Mouse (Mus musculus) limb, embryonic 10.5 days (tissue): ENCODE measurements around the gene 4930430F08Rik. TPM values are rescaled to one million over a fixed set of nuclear protein-coding genes. Genes with fewer than 3 reads are reported as not detected.

Source experiments
- DNase-seq: peaks from one replicate; pipeline ENCODE4 v3.0.0-alpha.2; 2017; ENCODE audit warnings: low spot score
- H3K27ac ChIP-seq: fragments of 300-500 bp; sonication (generic); 2 replicates; pipeline ENCODE4 v1.5.1; 2016; ENCODE audit warnings: mild to moderate bottlenecking
- H3K27me3 ChIP-seq: fragments of 300-500 bp; sonication (generic); 2 replicates; pipeline ENCODE4 v1.6.1; 2016; ENCODE audit warnings: low read depth, mild to moderate bottlenecking; ENCODE audit not compliant: poor library complexity, severe bottlenecking
- H3K36me3 ChIP-seq: fragments of 300-500 bp; sonication (generic); 2 replicates; pipeline ENCODE4 v1.6.1; 2016; ENCODE audit warnings: mild to moderate bottlenecking, moderate library complexity
- H3K4me1 ChIP-seq: fragments of 300-500 bp; sonication (generic); 2 replicates; pipeline ENCODE4 v1.6.1; 2016
- H3K4me3 ChIP-seq: fragments of 300-500 bp; sonication (generic); 2 replicates; pipeline ENCODE4 v1.5.1; 2016; ENCODE audit warnings: mild to moderate bottlenecking, moderate library complexity
- H3K9me3 ChIP-seq: fragments of 300-500 bp; sonication (generic); replicated peaks from 2 replicates; pipeline ENCODE4 v1.6.1; 2016; ENCODE audit warnings: mild to moderate bottlenecking
- WGBS: fragments of 180-500 bp; shearing (Covaris S2); methylation state at CpG from one replicate; pipeline ENCODE4 v1.1.7; 2016; 5-methylcytosine and 5-hydroxymethylcytosine counted together
- polyA plus RNA-seq: library from polyadenylated mRNA; unstranded; fragments of >200 nt; fragmentation: Nextera tagmentation; extraction: Ambion mirVana; gene quantifications from 2 replicates; pipeline ENCODE4 v1.2.1, GENCODE M21; 2016

Gene 4930430F08Rik
- 7.1 and 7.7 TPM in 2 replicates for polyA plus RNA-seq

DNA sequence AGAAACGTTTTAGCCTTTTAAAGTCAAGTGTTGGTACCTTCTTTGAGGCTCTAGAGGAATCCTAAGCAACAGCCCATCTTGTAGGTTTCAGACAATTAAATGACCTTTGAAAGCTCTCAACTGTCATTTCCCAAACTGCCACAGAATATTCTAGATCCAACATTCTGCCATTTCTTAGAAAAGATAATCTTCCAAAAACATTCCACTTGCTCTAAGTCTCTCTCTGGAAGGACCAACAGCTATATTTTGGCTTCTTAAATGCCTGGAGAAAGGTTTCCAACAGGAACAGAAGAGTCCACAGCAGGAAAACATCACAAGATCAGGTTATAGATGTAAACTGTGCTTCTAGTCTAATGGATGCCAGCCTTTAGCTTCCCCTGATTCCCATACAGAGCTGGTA, at the start of gene 4930430F08Rik, which contains the start of gene 1700017N19Rik:
Gene 4930430F08Rik, minus strand, starts transcription at position 101 of the 400 bp plus-strand sequence.
Gene 1700017N19Rik, plus strand, starts transcription at position 162 of the 400 bp plus-strand sequence.
- DNase-seq, result no peak
- 87% methylated on average over 1 of the region's 1 CpGs for WGBS
- H3K9me3 ChIP-seq, result no peaks in the 10 kb centered on the region
- no peak within 1 kb of the TSS for H3K27ac ChIP-seq
- no peaks in the 10 kb centered on the region for H3K36me3 ChIP-seq
- H3K4me3 ChIP-seq, result peak within 1 kb of the TSS; percentile 77
- no peaks in the 10 kb centered on the region for H3K27me3 ChIP-seq
- peaks cover 8% of the 10 kb centered on the region; the same call in 1 of the 2 replicates for H3K4me1 ChIP-seq

DNA sequence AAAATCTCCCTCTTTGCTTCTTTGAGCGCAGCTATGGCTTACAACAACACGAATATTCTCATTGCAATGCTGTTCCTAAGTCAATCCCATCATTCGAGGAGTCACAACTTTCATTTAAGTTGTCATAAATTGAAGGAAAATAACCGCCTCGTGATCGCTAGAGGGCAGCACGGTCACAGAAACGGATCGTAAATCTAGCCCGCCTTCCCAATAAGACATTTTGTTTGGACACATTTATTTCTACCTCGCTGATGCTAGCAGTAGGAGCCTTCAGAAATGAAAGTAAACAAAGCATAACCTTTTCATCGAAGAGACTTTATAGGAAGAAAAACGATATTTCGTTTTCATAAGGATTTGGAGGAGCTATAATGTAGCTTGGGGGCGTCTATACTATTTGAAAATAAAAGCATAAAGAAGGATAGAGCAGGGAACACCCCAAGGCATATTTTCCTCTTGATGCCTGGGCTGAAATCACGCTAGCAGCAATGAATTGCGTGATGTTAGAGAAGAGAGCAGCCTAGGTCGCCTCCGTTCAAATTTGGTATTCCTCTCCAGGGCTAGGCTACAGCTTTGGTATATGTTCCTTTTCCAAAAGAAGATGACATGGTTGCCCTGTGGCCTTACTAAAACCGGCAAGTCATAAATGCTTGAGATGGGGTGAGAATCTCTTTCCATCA, 39.7 kb upstream of the 4930430F08Rik start:
- no peak overlapping the region for H3K27ac ChIP-seq
- H3K36me3 ChIP-seq, result no peaks in the 10 kb centered on the region
- no peak overlapping the region for H3K4me3 ChIP-seq
- WGBS, result 34% methylated on average over 20 of the region's 20 CpGs
- H3K4me1 ChIP-seq, result no peaks in the 10 kb centered on the region
- no peaks in the 10 kb centered on the region for H3K9me3 ChIP-seq
- H3K27me3 ChIP-seq, result no peaks in the 10 kb centered on the region
- DNase-seq, result peak; percentile 63

DNA sequence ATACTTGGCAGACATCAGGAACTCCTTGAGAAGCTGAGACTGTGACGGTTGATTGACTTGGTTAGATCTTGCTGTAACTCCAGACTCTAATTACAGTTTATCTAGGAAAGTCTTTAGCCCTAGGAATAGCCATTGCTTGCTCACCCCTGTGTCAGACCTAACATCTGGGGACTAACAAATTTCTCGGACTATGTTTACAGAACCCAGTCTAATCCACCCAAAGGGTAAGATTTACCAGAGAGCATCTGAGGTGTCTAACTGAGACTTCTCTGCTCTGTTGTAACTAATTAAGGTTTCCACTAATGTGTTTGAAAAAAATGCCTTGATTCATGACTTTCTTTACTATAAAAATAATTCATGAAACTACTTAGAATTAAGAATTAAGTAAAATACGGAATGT, 32.3 kb upstream of the 4930430F08Rik start:
- Histone ChIP-seq H3K4me3 (no peak overlapping the region), H3K27ac (no peak overlapping the region), H3K9me3 (no peaks in the 10 kb centered on the region), H3K27me3 (no peaks in the 10 kb centered on the region), H3K36me3 (no peaks in the 10 kb centered on the region), H3K4me1 (0 out of 2 replicates have a peak, but pooled peaks cover 3% of the 10 kb centered on the region)
- no peak for DNase-seq
- 84% methylated on average over 3 of the region's 3 CpGs for WGBS

DNA sequence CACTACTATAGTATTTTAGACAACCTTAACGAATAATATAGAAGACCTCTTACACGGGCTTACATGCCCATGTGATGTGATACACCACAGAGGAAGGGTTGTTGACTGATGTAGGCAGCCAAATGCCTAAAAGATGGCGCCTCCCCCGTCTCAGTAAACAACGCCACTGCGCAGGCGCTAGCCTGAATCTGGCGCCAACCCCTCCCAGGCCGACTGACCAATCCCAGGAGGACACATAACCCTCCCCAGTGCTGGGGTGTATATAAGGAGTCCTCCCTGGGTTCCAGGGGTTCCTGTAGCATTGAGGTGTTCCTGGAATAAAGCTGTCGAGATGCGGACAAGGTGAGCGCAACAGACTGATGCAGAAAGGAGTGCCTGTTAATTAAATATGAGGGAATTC, 29.8 kb upstream of the 4930430F08Rik start:
- H3K27ac ChIP-seq, result no peak overlapping the region
- no peak overlapping the region for H3K4me3 ChIP-seq
- H3K27me3 ChIP-seq, result no peaks in the 10 kb centered on the region
- H3K36me3 ChIP-seq, result no peaks in the 10 kb centered on the region
- 95% methylated on average over 12 of the region's 12 CpGs for WGBS
- H3K4me1 ChIP-seq, result 0 out of 2 replicates have a peak, but pooled peaks cover 3% of the 10 kb centered on the region
- no peaks in the 10 kb centered on the region for H3K9me3 ChIP-seq
- DNase-seq, result no peak

DNA sequence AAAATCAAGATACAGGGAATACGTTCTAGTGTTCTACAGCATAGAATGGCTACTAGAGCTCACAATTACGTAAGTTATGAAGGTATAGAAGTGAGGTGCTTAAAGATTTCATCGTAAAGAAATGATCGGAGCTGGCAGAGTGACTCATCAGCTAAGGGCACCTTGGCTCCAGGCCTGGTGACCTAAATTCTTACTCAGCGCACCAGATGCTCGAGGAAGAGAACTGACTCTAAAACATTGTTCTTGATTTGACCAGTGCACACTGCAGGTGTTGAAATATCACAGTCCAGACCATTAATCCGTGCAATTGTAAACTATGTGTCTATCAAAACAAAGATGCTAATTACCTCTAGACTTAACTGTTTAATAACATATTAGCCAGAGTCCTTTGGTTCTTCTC, 29.3 kb upstream of the 4930430F08Rik start:
- Histone ChIP-seq H3K9me3 (no peaks in the 10 kb centered on the region), H3K36me3 (no peaks in the 10 kb centered on the region), H3K4me3 (no peak overlapping the region), H3K4me1 (0 out of 2 replicates have a peak, but pooled peaks cover 3% of the 10 kb centered on the region), H3K27ac (no peak overlapping the region), H3K27me3 (no peaks in the 10 kb centered on the region)
- no peak for DNase-seq
- WGBS, result 93% methylated on average over 7 of the region's 7 CpGs

DNA sequence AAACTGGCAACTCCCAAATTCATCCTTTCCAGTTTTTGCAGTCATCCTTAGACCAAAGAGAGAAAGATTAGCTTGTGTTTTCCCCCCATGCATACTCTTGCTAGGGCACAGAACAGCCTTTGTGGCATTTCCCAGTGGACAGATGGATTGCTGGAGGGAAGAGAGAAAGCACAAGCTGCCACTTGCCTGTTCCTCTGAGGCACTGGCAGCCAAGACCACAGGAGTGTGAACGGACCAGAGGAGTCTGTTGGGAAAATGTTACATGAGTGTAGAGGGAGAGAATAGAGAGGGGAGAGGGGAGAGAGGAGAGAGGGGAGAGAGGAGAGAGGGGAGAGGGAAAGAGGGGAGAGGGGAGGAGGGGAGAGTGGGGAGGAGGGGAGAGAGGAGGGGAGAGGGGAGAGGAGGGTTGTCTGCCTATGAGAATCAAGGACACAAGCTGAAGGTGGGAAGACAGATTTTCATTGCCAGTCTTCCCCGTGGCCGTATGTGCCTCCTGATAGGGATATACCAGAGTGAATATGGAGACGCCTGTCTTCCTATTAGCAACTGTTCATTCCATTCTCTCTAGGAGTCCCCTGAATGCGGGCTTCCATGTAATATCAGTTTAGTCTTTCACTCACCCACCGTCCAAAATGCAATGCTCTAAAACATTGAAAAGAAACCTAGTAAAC, 27.1 kb upstream of the 4930430F08Rik start:
- Histone ChIP-seq H3K4me3 (no peak overlapping the region), H3K9me3 (no peaks in the 10 kb centered on the region), H3K4me1 (0 out of 2 replicates have a peak, but pooled peaks cover 3% of the 10 kb centered on the region), H3K36me3 (no peaks in the 10 kb centered on the region), H3K27ac (no peak overlapping the region), H3K27me3 (no peaks in the 10 kb centered on the region)
- no peak for DNase-seq
- WGBS, result 75% methylated on average over 6 of the region's 6 CpGs

DNA sequence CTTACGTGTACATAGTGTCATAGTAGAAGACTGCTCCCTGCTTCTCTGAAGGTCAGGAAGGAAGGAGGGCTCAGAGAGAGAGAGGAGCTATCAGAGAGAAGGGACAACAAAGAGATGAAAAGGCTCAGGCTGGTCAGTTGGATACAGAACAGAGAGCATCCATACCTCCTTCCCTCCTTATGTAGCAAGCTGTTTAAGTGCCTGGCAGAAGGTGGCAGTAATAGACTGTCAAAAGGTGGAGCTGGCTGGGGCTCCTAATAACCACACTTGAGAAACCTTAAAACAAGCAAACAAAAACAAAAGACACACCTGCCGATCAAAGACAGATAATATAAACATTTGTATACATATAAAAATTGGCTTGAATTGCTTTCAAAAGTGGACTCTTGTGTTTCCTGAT, 14.0 kb upstream of the 4930430F08Rik start:
- H3K4me1 ChIP-seq, result no peaks in the 10 kb centered on the region
- WGBS, result 76% methylated on average over 2 of the region's 2 CpGs
- no peaks in the 10 kb centered on the region for H3K27me3 ChIP-seq
- H3K27ac ChIP-seq, result no peak overlapping the region
- H3K9me3 ChIP-seq, result no peaks in the 10 kb centered on the region
- no peaks in the 10 kb centered on the region for H3K36me3 ChIP-seq
- no peak overlapping the region for H3K4me3 ChIP-seq
- no peak for DNase-seq

DNA sequence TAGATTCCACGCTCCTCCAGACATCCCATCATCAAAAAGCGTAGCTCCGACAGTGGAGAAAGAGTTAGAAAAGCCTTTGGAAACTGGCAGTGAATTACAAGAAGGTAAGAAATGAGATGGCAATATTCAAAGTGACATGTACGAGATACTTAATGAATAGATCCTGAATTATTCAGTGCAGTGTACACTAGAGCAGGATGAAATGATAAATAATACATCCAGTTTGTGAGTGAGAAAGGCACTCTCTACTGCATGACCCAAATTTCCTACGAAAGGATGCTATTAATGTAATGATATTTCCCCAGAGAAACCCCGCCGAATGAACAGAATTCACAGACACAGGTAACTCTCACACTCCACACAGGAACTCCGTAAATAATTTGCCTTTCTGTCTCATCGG, 13.3 kb upstream of the 4930430F08Rik start:
- no peaks in the 10 kb centered on the region for H3K4me1 ChIP-seq
- H3K27me3 ChIP-seq, result no peaks in the 10 kb centered on the region
- H3K36me3 ChIP-seq, result no peaks in the 10 kb centered on the region
- H3K4me3 ChIP-seq, result no peak overlapping the region
- H3K27ac ChIP-seq, result no peak overlapping the region
- WGBS, result 93% methylated on average over 9 of the region's 9 CpGs
- no peak for DNase-seq
- H3K9me3 ChIP-seq, result no peaks in the 10 kb centered on the region

DNA sequence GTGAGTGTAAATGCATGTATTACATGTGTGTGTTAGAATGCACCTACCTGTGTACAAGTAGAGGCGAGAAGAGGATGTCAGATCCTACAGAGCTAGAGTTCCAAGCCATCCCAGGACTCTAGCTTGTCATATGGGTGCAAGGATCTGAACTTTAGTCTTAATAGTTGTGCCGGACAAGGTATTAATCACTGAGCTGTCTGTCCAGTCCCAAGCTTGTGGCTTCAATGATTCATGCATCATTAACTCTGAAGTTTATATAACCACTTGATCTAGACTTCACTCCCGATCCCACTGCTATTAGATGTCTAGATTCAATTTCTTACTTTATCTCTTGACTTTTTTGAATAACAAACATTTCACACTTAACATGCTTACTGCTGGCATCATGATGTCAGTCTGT, 8.1 kb upstream of the 4930430F08Rik start:
- no peak for DNase-seq
- Histone ChIP-seq H3K27me3 (no peaks in the 10 kb centered on the region), H3K4me1 (no peaks in the 10 kb centered on the region), H3K4me3 (no peak overlapping the region), H3K36me3 (no peaks in the 10 kb centered on the region), H3K9me3 (no peaks in the 10 kb centered on the region), H3K27ac (no peak overlapping the region)
- 90% methylated on average over 3 of the region's 3 CpGs for WGBS

DNA sequence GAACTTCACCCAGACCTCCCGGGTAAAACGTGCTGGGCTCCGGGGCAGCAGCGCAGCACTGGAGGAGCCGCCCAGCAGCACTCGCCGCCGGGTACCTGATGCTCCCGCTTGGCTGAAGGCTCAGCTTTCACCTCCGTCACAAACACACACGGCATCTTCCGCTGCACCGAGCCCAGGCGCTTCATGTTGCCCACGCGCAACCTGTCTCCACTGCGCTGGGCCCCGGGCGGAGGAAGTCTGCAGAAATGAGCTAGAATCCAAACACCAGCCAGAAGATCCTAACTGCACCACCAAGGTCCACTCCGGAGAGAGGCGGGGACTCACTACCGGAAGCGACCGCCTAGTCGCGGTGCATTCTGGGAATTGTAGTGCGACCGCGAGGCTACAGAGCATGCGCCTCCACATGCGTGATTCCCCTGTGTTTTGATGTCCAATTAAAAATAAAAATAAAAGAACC, 1.3 kb downstream of the 4930430F08Rik start:
- H3K36me3 ChIP-seq, result peaks cover 4% of the 10 kb centered on the region
- H3K4me3 ChIP-seq, result peak overlapping the region; percentile 77
- H3K9me3 ChIP-seq, result no peaks in the 10 kb centered on the region
- H3K4me1 ChIP-seq, result peaks cover 8% of the 10 kb centered on the region; the same call in 1 of the 2 replicates
- DNase-seq, result peak; percentile 92
- peak overlapping the region; percentile 85 for H3K27ac ChIP-seq
- under 1% methylated on average over 31 of the region's 31 CpGs for WGBS
- no peaks in the 10 kb centered on the region for H3K27me3 ChIP-seq

DNA sequence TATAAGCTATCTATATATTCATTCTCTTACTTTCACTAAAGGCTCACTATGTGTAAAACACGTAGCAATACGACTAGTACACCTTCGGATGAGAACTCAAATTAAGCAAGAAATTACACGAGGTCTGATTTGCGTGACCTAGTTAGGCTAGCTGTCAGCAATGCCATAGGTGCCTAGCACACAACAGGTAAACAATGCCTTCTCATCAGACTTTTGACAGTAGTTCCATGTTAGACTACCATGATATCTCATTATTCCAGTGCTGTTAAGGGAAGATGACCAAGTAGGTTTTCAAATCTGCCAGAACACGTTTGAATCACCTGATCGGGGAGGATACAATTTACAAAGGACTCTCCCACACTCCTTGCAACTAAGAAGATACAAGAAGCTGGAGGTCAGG, 1.7 kb downstream of the 4930430F08Rik start:
- 52% methylated on average over 7 of the region's 7 CpGs for WGBS
- no peak for DNase-seq

DNA sequence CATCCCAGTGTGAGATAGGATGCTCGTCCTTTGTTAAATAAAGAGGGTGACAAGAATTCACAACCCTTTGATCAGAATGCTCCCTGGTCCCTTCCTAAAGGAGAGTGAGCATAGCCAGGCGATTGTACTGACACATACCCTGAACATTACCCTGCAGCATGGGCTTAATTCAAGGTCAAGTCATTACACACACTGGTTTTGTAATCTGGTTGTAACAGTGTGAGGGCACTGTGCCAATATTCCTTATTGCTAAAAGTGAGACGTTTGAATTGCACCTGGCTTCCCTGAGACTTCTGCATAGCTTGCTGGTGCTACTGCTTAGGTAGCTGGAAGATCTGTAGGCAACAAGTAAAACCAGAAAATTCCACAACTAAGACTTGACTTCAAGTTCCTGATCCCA, 6.0 kb downstream of the 4930430F08Rik start:
- Histone ChIP-seq H3K4me3 (no peak overlapping the region), H3K27me3 (no peaks in the 10 kb centered on the region), H3K36me3 (peaks cover 5% of the 10 kb centered on the region), H3K27ac (no peak overlapping the region), H3K9me3 (no peaks in the 10 kb centered on the region), H3K4me1 (peaks cover 8% of the 10 kb centered on the region; the same call in 1 of the 2 replicates)
- DNase-seq, result no peak
- WGBS, result 92% methylated on average over 3 of the region's 3 CpGs

More for the DNA sequence above, 1.7 kb downstream of the 4930430F08Rik start:
- peaks cover 8% of the 10 kb centered on the region; the same call in 1 of the 2 replicates for H3K4me1 ChIP-seq
- H3K27ac ChIP-seq, result peak overlapping the region; percentile 85
- H3K36me3 ChIP-seq, result peaks cover 5% of the 10 kb centered on the region
- H3K4me3 ChIP-seq, result peak overlapping the region; percentile 77
- no peaks in the 10 kb centered on the region for H3K9me3 ChIP-seq
- no peaks in the 10 kb centered on the region for H3K27me3 ChIP-seq

DNA sequence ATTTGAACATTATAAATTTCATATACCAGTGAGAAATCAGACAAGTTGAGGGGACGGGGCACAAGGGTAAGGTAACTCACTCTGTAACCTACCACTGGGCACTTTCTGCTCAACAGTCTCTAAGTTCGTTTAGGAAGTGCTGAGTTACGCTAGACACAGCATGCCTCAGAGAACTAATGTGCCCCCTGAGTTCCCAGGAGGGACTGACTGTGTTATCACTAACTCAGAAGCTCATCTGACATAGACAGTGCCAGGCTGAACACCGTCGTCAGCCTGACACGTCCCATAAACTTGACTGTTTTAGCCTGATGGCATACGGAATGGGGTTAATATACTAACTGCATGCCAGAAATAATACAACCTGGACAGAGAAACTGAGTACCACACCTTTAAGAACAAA, 14.9 kb downstream of the 4930430F08Rik start:
- DNase-seq, result no peak
- Histone ChIP-seq H3K27ac (no peak overlapping the region), H3K9me3 (no peaks in the 10 kb centered on the region), H3K4me1 (no peaks in the 10 kb centered on the region), H3K36me3 (peaks cover 50% of the 10 kb centered on the region), H3K27me3 (no peaks in the 10 kb centered on the region), H3K4me3 (no peak overlapping the region)
- WGBS, result 94% methylated on average over 7 of the region's 7 CpGs
